Mouse (Mus musculus): ENCODE measurements around the gene Rsl1d1.
A peak's percentile ranks its signal among the peaks of the same experiment; 100 is the strongest.
"Not testable (repeated sequence)": the region's sequence is repeated elsewhere in the genome, so short reads cannot be mapped to it uniquely, and the experiment has no call there.

Rsl1d1 gene

DNA sequence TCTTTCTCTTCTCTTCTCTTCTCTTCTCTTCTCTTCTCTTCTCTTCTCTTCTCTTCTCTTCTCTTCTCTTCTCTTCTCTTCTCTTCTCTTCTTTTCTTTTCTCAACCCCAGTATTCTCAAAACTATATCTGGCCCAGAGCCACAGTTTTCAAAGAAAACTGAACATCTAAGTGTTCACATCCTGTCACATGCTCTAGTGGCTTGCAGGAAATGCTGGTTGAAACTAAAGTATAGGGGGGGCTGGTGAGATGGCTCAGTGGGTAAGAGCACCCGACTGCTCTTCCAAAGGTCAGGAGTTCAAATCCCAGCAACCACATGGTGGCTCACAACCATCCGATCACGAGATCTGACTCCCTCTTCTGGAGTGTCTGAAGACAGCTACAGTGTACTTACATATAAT lies 45.4 kb downstream of the Rsl1d1 start:
- DNase-seq (ENCODE audit: low spot score): not testable (repeated sequence)

DNA sequence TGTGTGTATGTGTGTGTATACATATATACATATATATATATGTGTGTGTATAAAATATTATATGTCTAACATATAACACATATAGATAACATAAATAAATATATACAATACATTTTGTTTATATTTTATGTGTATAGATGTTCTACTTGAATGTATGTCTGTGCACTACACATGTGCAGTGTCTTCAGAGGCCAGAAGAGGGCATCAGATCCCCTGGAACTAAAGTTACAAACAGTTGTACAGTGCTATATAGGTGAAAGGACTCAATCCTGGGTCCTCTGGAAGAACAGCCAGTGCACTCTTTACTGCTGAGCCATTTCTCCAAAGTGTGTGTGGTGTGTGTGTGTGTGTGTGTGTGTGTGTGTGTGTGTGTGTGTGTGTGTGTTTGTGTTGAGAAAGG lies 48.6 kb downstream of the Rsl1d1 start:
- no peak for DNase-seq (ENCODE audit: low spot score)

DNA sequence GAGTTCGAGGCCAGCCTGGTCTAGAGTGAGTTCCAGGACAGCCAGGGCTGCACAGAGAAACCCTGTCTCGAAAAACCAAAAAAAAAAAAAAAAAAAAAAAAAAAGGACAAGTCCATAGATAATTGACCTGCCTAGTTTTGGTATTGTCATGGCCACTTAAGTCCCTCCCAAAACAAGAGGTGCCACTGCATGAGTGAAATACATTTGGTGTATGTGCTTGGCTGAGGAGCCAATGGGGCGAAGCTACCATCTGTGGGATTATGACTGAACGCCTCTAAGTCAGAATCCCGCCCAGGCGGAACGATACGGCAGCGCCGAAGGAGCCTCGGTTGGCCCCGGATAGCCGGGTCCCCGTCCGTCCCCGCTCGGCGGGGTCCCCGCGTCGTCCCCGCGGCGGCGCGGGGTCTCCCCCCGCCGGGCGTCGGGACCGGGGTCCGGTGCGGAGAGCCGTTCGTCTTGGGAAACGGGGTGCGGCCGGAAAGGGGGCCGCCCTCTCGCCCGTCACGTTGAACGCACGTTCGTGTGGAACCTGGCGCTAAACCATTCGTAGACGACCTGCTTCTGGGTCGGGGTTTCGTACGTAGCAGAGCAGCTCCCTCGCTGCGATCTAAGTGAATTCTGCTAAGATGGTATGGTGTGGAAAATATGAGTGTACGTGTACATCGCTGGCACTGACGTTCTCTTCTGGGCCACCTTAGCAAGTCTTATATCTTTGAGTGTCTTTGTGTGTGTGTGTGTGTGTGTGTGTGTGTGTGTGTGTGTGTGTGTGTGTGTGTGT lies 59.2 kb downstream of the Rsl1d1 start:
- DNase-seq (ENCODE audit: low spot score): peak; percentile 98
